Mouse (Mus musculus): ENCODE data around the gene Znhit6.

Znhit6 gene

DNA sequence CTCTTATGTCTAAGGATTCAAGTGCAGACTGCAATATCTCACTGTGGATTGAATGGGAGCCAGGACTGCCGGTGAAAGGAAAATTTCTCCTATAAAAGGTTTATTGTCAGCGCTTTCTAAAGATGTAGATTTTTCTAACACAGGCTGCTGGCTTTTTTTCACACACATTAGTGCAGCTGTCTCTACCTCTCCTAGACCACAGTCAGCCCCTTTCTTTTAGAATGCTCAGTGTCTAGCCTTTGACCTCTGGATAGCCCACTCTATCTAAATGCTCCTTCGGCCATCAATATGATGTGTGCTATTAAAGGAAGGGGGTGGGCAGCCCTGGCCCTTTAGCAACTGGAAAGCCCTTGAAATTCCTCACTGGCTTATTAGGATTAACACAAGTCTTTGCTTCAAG lies 70.0 kb downstream of the Znhit6 start:
- DNase-seq (ENCODE audit: low spot score in 2 of 2): no peak

- DNase-seq (ENCODE audit: low spot score in 2 of 2): no peak
Observed at GRCm38 (mm10) chr3:145646666-145647065, 70.7 kb downstream of the Znhit6 start.

DNA sequence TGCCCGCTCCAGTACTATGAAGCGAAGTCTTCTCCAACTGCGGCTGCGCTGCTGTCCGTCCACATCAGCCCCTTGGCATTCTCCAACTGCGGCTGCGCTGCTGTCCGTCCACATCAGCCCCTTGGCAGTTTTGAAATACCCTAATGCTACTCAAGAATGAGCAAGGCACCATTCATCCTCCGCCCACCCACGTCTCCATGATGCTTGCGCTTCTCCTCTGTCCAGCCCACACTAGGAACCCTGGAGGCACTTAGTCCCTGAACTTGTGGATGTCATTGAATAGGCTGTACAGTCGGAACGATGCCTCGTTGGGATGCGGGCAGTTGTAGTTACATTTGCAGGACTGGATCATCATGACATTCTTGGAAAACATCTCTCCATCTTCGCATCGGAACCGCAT lies 71.4 kb downstream of the Znhit6 start:
- DNase-seq (ENCODE audit: low spot score in 2 of 2): no peak

- DNase-seq (ENCODE audit: low spot score in 2 of 2): no peak
Observed at GRCm38 (mm10) chr3:145648097-145648931, 72.3 kb downstream of the Znhit6 start.

DNA sequence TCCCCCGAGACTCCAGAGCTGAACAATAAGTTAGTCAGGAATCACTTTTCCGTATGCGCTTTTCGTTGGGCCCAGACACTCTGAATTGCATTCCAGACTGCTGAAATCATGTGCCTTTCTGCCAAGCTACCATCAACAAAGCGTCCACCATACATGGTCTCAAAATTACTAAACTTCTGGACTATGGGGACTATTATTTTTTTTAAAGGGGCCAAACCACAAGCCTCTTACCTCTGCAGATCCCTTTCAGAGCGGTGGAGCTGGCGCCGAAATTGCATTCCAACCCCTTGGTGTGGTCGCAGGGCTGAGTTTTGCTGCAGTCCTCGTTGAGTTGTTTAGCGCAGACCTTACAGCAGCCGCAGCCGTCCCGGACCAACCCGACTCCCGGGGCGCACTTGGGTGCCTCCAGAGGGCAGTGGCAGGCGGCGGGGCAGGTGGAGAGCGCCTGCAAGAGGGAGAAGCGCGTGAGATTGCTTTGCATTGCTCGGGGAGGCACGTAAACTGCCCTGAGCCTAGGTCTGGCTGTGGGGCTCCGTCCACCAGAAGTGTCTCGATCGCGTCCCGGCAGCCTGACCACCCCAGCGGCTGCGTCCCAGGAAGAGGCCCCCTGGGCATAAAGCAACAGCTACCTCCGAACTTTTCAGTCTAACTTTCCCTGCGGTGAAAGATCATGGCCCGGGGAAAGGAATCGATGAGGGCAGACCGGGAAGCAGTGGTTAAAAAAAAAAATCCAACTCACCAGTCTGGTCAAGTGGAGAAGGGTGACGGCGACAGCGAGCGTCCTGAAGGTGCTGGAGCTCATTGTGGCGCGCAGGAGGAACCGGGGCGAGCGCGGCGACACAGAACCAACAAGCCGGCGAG lies 73.2 kb downstream of the Znhit6 start:
- DNase-seq (ENCODE audit: low spot score in 2 of 2): no peak

GRCm38 (mm10) chr3:145649852-145650202 lies 73.8 kb downstream of the Znhit6 start, which contains the start of gene Ccn1:
TSS of gene Ccn1 (minus strand) at chr3:145649981.
- DNase-seq (ENCODE audit: low spot score in 2 of 2): no peak

DNA sequence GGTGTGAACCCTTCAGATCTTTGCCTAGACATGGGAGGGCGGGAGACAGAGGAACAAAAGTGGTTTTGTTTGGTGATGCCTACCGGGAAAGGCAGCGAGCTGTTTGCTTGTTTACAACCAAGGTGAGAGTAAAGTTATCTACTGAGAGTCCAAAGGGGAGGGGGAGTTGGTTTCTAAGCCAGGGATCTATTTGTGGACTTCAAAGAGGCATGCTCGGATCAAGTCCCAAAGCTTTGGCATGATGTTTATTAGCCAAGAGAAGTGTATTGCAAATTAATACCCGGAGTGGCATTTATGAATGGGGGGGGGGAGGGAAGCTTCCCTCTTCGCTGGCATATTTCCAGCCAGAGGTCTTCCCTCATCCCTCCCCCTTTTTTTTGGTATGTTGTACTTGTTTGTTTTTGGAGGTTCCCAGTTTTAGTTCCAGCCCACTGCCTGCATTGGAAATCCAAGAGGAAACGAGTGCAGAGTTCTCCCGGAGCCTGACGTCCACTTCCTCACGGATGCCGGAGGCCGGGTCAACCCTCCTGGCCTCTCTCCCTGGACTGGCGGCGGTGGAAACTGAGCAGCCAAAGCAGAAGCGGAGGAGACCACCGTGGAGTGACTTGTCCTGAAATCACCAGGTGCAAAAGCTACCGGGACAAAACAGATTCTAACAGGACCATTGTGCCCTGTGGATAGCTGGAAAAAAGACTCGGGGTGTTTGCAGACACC lies 74.5 kb downstream of the Znhit6 start:
- no peak for DNase-seq (ENCODE audit: low spot score in 2 of 2)

DNA sequence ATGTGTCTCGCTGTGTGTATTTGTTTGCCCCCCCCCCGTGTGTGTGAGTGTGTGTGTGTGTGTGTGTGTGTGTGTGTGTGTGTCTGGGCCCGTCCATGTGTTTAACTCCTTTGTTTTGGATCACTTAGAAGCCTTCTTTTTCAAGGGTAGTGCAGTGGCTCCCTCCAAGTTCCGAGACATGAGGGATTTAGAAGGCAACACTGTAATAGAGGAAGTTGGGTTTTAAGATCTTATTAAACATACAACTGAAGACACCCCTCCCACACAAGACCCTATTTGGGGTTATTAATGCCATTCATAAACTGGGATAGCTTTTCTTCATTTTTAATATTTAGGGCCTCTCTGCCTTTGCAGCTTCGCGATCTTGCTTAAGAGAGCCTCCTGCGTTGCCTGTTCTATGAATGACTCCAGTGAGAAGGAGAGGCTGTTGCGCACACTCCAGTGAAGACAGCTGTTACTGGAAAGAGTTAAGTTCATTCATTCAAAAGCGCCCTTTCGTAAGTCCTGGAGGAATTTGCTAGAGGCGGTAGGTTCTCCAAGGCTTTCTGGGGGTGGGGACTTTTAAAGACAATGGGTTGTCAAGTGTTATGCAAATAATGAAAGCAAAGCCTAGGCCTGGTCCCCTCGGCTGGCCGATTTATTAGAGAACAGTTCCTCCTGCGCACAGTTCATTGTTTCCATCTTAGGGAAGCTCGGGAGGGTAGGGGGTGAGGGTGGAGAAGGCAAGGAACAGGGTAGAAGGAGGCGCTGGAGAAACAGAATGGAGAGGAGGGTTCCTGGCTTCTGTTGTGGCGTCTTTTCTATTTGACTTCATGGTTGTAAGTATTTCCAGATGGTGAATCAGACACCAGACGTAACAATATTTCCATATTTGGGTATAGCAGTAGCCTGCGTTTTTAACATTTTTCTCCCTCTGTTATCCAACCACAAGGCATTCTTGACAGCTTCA lies 75.3 kb downstream of the Znhit6 start:
- DNase-seq (ENCODE audit: low spot score in 2 of 2): no peak

DNA sequence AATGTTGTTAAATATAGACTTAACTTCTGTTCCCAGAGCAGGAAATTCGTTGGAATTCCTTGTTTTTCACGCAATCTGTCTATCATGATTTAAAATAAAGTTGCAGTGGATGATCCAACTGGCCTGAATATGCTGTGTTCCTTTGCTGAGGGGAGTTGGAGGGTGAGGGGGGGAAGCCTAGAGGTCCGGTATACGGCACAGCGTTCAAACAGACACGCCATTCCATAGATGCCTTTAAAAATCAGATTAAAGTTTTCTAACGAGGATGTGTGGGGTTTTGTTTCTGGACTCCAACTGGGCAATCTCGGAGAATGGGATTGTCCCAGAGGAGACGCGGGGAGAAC lies 75.9 kb downstream of the Znhit6 start:
- DNase-seq (ENCODE audit: low spot score in 2 of 2): no peak

GRCm38 (mm10) chr3:145652322-145653131 lies 76.5 kb downstream of the Znhit6 start:
- DNase-seq (ENCODE audit: low spot score in 2 of 2): no peak

- no peak for DNase-seq (ENCODE audit: low spot score in 2 of 2)
Observed at GRCm38 (mm10) chr3:145653191-145653940, 77.4 kb downstream of the Znhit6 start.

DNA sequence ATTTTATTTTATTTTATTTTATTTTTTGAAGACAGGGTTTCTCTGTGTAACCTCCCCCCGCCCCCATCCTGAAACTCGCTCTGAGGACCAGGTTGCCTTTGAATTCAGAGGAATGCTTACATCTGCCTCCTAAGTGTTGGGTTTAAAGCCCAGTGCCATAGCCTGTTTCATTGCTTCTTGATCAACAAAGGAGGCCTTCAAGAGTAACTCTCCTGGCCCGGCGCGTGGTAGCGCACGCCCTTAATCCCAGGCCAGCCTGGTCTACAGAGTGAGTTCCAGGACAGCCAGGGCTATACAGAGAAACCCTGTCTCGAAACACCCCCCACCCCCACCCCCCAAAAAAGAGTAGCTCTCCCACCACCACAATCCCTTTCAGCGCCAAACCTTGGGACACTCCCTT lies 78.0 kb downstream of the Znhit6 start:
- DNase-seq (ENCODE audit: low spot score in 2 of 2): no peak
